Mouse (Mus musculus): ENCODE measurements around the gene Gstm5.
"Not testable (repeated sequence)": the region's sequence is repeated elsewhere in the genome, so short reads cannot be mapped to it uniquely, and the experiment has no call there.

The Gstm5 gene

GRCm38 (mm10) chr3:107895720-107896569, at the start of gene Gstm5:
Gene Gstm5 (plus strand): TSS chr3:107895821.
- peak; percentile 90 to 93 for DNase-seq (ENCODE audit: inconsistent age in 2 of 2, low spot score in 1 of 2)

- no peak for DNase-seq (ENCODE audit: inconsistent age in 2 of 2, low spot score in 1 of 2)
Measured at GRCm38 (mm10) chr3:107846175-107846574, 49.4 kb upstream of the Gstm5 start.

- no peak for DNase-seq (ENCODE audit: inconsistent age in 2 of 2, low spot score in 1 of 2)
Measured at GRCm38 (mm10) chr3:107846835-107847234, 48.8 kb upstream of the Gstm5 start.

- no peak for DNase-seq (ENCODE audit: inconsistent age in 2 of 2, low spot score in 1 of 2)
Measured at GRCm38 (mm10) chr3:107848126-107848525, 47.5 kb upstream of the Gstm5 start.

GRCm38 (mm10) chr3:107849000-107849692, 46.5 kb upstream of the Gstm5 start:
- no peak for DNase-seq (ENCODE audit: inconsistent age in 2 of 2, low spot score in 1 of 2)

GRCm38 (mm10) chr3:107849693-107850031, 46.0 kb upstream of the Gstm5 start:
- no peak for DNase-seq (ENCODE audit: inconsistent age in 2 of 2, low spot score in 1 of 2)

- peak; percentile 87 to 91 for DNase-seq (ENCODE audit: inconsistent age in 2 of 2, low spot score in 1 of 2)
Measured at GRCm38 (mm10) chr3:107850418-107851031, 45.1 kb upstream of the Gstm5 start.

GRCm38 (mm10) chr3:107852786-107853185, 42.8 kb upstream of the Gstm5 start:
- no peak for DNase-seq (ENCODE audit: inconsistent age in 2 of 2, low spot score in 1 of 2)

GRCm38 (mm10) chr3:107853232-107854181, 42.1 kb upstream of the Gstm5 start:
- DNase-seq (ENCODE audit: inconsistent age in 2 of 2, low spot score in 1 of 2) = no peak

GRCm38 (mm10) chr3:107855368-107855767, 40.3 kb upstream of the Gstm5 start:
- no peak for DNase-seq (ENCODE audit: inconsistent age in 2 of 2, low spot score in 1 of 2)

GRCm38 (mm10) chr3:107857646-107858045, 38.0 kb upstream of the Gstm5 start:
- no peak for DNase-seq (ENCODE audit: inconsistent age in 2 of 2, low spot score in 1 of 2)

GRCm38 (mm10) chr3:107861483-107861882, 34.1 kb upstream of the Gstm5 start:
- not testable (repeated sequence) for DNase-seq (ENCODE audit: inconsistent age in 2 of 2, low spot score in 1 of 2)

GRCm38 (mm10) chr3:107862471-107862870, 33.1 kb upstream of the Gstm5 start:
- no peak for DNase-seq (ENCODE audit: inconsistent age in 2 of 2, low spot score in 1 of 2)

- DNase-seq (ENCODE audit: inconsistent age in 2 of 2, low spot score in 1 of 2) = no peak
Measured at GRCm38 (mm10) chr3:107863471-107863870, 32.1 kb upstream of the Gstm5 start.

- DNase-seq (ENCODE audit: inconsistent age in 2 of 2, low spot score in 1 of 2) = peak; percentile 85 to 96
Measured at GRCm38 (mm10) chr3:107863898-107864603, 31.6 kb upstream of the Gstm5 start.

GRCm38 (mm10) chr3:107865364-107866091, 30.1 kb upstream of the Gstm5 start:
- no peak for DNase-seq (ENCODE audit: inconsistent age in 2 of 2, low spot score in 1 of 2)

GRCm38 (mm10) chr3:107867086-107867485, 28.5 kb upstream of the Gstm5 start:
- peak; percentile 85 to 95 for DNase-seq (ENCODE audit: inconsistent age in 2 of 2, low spot score in 1 of 2)

GRCm38 (mm10) chr3:107868452-107868851, 27.2 kb upstream of the Gstm5 start:
- DNase-seq (ENCODE audit: inconsistent age in 2 of 2, low spot score in 1 of 2) = no peak

- DNase-seq (ENCODE audit: inconsistent age in 2 of 2, low spot score in 1 of 2) = no peak
Measured at GRCm38 (mm10) chr3:107869097-107869496, 26.5 kb upstream of the Gstm5 start.

Measured in adrenal gland, adult (tissue).